Mouse (Mus musculus) testis, postnatal 14 days (tissue): Measurements from ENCODE around the gene Poc1b.

Experiments used
- DNase-seq: peaks from one replicate; pipeline ENCODE4 v3.0.0; 2021; ENCODE audit warnings: low spot score

Gene Poc1b

DNA sequence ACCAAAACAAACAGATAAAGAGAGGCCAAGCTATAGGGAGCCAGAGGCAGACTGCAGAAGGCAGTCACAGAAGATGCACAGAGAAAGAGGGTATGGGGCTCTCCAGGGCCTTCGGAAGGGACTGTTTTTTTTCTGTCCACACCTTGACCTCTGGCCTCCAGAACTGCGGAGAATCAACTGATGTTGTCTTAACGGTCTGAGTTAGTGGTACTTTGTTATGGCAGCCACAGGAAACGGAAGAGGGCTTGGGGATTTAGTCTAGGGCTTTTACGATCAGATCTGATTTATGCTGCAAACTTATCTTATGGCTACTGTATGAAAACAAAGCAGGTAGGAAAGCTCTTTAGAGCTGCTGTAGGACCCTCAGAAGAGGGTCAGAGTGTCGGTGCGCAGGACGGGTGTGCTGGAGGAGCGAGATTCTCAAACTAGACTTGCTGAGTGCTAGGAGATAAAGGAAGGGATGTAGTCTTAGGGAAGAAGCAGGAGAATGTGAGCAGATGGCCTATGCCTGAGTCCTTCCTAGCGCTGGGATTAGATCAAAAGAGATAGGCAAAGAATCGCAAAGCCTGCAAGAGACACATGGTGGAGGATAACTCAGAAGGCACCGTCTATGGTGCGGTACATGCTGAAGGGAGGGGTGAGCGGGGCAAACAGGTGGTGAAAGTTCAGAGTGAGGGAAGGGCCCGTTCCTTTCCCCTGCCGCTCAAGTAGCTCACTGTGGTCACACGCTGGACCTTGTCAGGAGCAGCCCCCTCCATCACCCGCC is 8.8 kb downstream of the Poc1b start:
- DNase-seq, result no peak

DNA sequence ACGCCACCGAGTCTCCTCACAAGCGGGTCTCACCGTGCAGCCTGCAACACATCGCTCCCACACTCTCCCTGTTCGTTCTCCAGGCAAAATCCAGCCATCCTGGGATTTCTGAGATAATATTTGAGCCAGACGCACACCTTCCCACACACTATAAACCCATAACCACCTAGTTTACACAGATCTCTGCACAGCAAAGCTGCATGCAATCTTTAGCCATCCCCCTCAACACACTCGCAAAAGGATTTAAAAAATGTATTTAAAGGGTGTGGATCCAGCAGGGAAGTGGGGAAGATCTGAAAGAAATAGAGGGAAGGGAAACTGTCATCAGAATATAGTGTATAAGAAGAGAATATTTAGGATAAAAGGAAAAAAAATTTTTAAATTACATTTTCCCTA is 9.4 kb downstream of the Poc1b start:
- no peak for DNase-seq

DNA sequence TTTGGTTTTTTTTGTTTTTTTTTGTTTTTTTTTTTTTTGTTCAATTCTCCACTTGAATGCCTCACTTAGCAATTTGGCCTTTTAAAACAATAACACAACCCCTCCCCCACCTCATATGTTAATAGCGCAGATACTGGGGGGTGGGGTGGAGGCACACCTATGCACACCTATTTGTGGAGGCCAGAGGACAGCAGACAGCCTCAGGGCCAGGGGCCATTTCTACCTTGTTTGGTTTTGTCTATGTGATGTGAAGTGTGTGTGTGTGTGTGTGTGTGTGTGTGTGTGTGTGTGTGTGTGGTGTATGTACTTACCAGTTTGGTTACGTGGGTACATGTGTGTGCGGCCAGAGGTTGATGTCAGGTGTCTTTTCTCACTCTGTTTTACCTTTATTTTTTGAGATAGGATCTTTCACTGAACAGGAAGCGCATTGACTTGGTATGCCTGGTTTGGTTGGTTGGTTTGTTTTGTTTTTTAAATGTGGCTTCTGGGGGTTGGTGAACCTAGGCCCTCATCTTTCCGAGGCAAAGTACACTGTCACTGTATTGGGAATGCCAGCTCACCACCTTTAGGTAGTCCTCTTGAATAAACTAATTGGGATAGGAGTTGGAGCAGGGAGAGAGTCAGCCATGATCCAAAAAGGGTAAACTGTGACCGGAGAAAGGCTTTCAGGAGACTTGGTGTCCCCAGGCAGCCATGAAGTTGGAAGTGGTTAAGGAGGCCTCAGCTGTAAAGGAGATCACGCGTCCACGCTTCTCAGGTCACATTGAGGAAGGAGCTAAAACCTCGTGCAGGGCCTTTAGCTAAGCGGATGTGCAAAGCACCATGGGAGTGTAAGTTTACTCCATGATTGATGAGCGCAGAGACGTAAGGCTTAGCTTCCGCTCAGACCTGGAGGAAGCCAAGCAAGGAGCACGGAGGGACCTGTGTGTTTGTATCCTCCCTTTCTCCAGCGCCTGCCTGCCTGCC is 10.1 kb downstream of the Poc1b start:
- no peak for DNase-seq

DNA sequence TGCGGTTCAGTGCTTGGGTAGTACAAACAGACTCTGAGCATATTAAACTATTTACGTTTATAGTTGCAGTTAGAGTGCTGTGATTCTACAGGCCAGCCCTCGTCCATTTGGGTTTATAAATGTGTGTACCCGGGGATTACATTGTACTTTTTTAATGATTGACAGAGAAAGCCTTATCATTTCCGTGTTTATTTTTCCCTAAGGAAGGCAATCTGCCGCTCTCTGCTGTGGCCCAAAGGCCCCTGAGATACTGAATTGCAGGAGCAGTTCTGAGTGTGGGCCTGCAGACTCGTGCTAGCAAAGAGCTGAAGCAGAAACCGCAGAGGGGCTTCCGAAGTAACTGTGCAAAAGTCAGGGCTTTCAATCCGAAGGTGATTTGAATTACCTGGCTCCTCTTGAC is 11.0 kb downstream of the Poc1b start:
- DNase-seq, result no peak

DNA sequence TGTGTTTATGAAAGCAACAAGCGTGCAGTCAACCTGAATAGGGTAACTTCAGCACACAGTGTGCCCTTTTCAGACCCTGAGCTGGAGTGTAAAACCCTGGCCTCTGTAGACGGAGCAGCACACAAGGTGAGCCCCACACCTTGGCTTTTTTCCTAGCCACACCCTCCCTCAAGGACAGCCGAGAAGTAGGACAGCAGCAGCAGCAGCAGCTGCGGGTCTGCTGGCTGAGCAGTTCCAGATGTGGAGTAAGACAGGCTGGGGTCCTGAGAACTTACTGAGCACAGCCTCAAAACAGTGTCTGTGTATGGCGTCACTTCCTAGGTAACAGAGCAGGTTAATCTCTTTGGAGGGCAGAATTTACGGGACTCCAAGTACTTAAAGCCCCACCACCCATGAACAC is 11.9 kb downstream of the Poc1b start:
- no peak for DNase-seq

DNA sequence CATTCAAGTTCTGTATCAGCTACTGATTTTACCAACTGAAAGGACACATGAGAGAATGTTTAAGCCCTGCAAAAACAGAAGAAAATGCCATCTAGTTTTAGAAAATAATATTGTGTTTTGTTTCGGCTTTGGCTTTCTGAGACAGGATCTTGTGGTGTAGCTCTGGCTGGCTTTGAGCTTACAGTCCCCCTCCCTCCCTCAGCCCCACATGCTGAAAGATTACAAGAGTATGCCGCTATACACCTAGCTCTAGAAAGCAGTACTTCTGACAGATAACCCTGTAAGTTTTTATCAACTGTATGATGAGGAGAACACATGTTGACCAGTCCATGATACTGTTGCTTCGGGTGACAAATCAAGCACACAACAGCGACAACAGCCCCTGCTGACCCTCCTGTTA is 12.6 kb downstream of the Poc1b start:
- no peak for DNase-seq

DNA sequence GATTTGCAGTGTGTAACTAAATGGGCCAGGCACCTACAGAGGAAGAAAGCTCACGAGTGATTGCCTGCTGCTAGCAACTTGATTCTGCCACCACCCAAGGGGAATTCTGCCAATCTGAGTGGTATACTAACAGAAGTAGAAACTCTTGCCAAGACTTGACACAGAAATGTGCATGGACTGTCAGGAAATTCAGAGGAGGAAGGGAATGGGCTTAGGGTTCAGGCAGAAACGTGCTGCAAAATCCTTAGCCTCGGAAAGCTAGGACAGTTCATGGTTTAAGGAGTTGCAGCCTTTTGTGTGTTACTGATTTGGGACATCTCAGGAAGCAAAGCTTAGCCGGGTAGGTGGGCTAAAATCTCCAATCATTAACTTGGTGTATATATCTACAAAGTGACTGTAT is 19.4 kb downstream of the Poc1b start, which contains the start of gene Phxr2:
Gene Phxr2 (minus strand): TSS at position 101 of the 400 bp plus-strand sequence.
- DNase-seq, result no peak

DNA sequence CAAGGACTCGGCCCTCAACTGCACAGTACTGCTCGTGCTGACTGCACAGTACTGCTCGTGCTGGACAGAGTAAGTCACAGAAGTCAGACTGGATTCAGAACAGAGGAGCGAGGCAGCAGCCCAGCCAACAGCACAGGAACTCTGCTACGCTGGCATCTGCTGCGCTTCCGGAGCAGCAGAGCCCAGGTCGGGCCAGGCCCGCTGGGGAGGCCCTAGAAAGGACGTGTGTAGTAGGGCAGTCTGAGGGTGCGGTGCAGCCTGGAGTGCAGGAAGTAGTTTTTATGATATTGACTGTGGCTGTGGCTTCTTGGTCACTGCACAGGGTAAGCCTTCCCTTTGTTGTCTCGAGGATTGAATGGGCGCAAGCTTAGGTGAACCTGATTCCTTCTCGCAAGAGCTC is 20.1 kb downstream of the Poc1b start:
- DNase-seq, result no peak

DNA sequence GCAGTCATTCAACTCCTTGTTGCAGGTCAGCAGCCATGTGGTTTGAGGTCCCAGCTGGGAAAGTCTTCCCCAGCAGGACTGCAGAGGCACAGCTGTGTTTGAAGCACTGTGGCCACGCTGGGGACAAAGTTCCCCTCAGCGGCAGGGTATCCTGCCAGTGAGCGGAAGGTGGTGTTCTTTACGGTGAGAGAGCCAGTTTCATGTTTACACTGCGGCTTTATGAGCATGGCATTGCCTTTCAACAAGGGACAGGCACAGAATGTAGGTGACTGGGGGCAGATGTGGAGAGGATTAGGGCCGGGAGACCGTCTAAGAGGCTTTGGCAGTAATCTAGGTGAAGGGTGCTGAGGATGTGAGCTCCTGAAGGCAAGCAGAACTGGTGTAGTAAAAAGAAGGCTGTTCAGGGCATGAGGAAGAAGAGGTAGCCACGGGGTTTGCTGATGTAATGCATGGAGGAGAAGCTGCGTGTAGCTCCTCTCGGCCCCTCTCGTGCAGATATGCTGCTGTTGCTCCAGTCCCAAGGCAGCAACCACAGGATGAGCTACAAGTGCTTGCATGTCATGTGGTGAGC is 20.9 kb downstream of the Poc1b start:
- no peak for DNase-seq

DNA sequence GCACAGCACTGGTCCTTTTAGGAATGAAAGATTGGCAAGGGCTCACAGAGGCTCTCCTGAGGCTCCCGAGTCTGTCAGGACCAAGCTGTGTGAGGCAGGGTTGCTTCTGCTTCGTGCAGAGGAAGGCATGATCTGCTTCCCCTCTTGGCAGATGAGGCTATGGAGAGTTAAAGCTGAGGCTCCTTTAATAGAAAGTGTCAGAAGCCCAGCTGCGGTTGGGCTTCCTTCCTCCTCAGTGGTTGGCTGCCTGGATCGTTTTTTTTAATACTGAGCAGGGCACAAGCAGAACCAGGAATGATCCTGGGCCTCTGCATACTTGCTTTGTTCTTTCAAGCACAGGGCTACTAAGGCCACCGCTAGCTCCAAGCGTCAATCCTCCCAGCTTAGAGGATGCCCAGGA is 23.8 kb downstream of the Poc1b start:
- no peak for DNase-seq

DNA sequence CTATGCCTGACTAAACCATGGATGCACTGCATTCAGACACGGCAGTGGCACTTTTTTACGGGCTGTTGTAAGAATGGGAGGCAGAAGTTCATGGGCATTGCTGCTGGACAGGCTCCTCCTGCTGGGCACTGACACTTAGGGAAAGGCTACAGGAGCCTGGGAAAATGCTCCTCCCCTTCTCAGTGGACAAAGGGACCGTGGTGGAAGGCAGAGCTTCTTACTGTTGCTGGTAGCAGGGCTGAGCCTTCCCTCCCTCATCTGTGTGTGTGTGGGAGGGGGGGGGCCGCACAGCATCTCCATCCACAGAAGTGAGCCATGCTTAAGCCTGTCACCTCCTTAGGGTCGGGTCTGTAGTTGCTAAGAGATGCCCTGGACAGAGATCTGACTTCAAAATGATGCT is 24.5 kb downstream of the Poc1b start:
- DNase-seq, result no peak

DNA sequence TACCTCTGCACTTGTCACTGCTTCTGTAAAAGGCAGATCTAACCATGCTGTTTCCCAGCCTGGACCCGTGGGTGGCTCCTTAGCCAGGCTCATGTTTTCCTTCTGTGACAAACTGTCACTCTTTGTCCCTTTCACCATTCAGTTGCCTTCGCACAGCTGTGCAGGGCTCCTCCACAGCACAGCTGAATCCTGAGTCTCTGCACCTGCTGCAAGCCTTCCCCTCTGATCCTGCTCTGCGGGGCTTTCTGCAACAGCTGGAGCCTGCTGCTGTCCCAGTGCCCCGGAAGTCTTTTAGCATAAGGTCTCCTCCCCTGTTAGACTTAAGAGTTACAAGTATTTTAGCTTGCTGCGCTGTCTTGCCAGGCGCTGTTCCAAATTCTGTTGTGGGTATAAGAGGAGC is 25.4 kb downstream of the Poc1b start:
- DNase-seq, result no peak

DNA sequence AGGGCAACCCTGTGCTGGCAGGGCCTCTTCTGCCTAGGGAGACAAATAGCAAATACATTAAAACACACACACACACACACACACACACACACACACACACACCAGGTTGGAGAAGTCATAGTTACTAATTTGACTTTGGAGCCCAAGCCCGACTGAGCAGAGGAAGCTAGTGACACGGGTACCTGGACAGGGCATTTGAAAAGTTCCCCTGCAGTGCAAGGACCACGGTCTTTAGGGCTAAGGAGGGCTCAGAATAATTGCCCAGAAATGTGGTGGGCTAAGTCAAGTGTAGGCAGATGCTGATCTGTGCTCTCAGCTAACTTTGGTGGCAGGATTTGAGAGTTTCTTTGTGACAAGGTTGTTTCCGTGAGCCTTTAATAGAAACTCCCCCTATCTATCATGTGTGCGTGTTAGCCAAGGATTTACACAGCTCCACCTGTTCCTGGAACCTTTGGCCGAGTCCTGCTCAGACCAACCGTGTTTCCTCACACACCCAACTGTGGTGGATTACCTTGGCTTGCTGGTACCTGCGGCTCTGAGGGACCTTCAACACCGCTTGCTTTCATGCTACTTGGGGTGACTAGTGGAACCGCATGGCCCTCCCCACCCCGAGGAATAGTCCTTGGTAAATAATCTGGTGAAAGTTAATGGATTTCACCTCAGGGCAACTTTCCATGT is 25.9 kb downstream of the Poc1b start:
- no peak for DNase-seq

DNA sequence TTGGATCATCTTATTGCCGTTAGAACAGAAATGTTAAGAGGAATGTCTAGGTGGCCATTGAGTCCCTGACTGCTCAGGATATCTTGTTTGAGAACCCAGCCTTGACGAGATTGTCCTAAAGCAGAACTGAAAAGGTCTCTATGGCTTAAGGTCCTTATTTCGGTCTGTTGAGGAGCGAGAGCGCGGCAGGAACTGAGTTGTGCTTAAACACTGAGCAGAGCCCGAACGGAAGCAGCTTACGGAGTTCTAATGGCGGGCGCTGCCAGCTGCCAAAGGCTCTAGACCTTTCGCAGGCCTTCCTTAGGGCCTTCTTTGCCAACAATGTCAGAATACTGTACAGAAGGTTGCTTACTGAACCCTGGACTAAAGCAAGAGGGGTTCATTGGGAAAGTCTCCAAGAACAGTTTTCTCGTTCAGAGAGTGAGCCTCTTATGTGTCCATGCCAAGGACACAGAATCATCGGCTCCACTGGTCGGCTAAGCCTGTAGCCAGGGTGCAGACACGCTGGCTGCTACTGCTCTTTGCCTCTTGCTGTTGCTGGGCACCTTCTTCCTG is 26.6 kb downstream of the Poc1b start:
- DNase-seq, result no peak

DNA sequence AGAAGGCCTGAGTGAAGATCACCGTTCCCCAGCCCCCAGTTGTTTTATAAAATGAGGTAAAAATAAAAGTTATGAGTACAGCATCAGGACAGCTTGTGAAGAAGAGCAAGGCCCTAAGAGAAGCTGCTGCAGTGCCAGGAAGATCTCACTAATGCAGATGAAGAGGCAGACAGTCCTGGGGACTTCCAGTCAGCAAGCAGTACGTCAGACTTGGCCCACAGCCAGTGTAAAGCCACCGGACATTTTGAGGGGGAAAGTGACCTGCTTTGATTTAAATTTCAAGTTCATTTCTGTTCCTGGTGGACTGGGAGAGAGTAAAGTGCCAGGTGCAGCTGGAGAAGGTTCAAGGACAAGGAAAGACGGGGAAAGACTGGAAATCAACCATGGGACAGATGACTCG is 29.5 kb downstream of the Poc1b start:
- no peak for DNase-seq

DNA sequence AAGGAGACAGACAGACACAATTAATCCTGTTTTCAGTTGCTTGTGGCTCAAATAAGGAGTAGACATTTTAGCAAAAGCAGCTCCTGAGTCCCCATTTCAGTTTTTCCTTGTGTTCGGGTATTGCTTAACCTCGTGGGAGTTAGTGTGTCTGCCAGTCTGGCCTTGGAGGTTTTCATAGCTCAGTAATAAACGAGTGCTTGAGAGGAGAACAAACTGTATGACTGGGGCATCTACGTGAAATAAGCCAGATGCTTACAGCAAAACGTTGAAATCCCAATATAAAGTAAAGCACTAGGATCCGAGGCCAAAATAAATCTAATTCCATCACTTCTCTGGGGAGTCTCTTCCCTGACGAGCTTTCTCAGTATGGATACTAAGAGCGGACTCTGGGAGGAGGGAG is 38.8 kb downstream of the Poc1b start:
- no peak for DNase-seq

DNA sequence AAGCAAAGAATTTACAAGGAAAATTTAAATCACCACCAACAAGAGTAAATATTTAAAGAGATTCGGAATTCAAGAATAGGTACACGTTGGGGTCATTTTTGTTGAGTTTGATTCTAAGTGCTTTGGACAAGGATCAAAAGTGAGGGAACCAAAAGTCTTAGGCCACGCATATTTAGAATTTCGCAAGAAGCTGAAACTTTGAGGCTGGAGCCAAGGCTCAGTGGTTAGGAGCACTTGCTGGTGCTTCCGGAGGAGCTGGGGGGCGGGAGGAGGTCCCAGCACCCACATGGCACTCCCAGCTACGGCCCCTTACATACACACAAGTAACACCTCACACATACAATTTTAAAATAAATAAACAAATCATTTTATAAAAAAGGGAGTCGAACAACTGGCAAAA is 39.8 kb downstream of the Poc1b start:
- no peak for DNase-seq

DNA sequence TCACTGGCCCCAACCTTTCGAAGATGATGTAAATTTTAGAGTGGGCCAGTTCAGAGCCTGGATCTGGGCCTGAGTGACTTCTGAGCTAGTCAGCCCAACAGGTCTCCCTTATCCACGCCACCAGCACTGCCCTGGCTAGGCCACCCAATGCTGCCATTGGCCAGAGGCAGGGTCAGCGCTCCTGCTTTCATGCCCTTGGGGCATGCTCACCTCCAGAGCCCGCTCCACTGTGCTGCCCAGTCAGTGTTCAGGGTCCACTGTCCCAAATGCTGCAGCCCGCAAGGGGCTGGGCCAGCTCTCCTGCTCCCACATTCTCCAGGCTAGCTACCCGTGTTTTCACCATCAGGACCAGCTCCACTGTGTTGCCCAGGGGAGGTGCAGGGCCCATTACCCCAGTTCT is 43.2 kb downstream of the Poc1b start:
- no peak for DNase-seq

DNA sequence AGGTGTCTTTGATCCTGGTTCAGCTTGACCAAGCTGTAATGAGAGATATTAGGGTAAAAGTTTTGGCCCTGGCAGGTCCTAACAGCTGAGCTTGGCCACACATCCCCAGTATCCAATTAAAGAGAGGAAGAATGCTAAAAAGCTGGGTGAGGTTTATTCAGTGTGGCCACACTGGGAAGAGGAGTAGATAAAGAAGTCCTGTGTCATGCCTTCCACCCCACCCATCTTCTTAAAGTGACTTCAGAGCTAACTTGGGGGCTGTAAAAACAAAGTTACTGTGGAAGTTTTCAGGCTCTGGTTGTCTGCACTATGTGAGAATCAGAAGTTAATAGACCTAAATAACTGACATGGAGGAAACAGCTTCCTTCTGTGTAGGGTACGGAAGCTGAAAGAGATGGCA is 44.7 kb downstream of the Poc1b start:
- DNase-seq, result no peak

DNA sequence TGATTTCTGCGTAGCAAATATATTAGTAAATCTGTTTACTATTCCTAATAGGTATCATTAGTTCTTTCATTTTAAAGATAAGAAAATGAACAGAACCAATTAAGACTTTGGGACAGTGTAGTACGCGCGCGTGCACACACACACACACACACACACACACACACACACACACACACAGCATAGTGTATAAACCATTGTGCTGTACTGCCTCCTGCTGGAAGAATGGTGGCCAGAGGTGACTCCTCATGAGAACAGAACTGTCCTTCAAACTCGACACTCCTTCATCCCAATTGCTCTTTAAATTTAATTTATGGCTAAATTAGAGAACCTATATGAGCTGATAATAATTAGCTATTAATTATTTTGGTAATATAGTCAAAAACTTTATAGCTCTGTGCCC is 45.2 kb downstream of the Poc1b start:
- DNase-seq, result no peak

DNA sequence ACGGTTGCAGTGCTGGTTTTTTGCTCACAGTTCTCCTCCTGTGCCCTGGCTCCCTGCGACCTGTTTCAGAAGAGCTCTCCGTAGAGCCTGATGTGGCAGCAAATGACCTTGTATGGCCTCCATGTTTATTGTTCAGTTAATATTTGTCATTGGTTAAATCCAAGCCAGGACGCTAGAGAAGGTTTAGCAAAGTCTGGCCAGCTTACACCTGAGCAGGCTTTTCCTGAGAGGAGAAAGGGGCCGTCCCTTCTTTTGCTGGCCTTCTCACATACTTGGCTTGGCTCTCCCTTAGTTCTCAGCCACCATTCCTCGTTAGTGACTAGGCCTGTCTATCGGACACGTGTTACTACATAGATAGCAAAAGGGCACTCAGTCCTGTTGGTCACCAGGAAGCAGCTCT is 47.8 kb downstream of the Poc1b start:
- DNase-seq, result no peak

DNA sequence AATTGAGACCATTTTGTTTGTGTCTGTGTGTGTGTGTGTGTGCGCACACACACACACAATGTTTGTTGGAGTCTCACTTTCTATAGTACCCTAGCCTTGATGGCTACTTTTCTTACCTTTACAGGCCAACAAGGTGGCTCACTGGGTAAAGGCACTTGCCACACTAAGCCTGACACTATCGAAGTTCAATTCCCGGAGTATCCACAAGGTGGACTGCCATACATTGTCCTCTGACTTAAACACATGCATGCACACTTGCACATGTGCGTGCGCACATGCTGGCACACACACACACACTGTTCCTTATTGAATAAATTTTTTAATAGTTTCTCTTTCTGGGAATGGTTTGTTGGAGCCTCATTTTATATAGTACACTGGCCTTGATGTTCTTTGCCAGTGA is 50.0 kb downstream of the Poc1b start:
- DNase-seq, result no peak
